Mouse (Mus musculus): Measurements from ENCODE around the gene Apaf1. TPM values are rescaled to one million over a fixed set of nuclear protein-coding genes. Genes with fewer than 3 reads are reported as not detected.

The Apaf1 gene
- total and polyA plus RNA-seq, 3 experiments: 16.0 to 27.3 (median 22.1) TPM

DNA sequence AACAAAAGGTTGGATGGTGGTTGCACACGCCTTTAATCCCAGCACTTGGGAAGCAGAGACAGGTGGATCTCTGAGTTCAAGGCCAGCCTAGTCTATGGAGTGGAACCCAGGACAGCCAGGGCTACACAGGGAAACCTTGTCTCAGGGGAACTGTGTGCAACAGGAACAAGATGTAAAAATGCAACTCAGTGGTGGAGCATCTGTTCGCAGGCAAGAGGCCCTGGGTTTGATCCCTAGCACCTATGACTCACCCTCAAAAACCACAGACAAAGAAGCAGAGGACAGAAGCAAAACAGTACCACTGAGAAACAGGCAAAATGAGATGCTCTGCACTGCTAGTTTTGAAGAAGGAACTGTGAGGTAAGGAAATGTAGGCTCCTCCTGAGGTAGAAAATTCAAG, 5.9 kb downstream of the Apaf1 start (continued):
- TF ChIP-seq RAD21 (IDR thresholded peaks at IDR 0.05; ENCODE audit: low read depth, low read length) (no peak), MEF2A (IDR thresholded peaks at IDR 0.05; ENCODE audit: borderline replicate concordance, low read depth, low read length) (peak; percentile 73), GABPA (IDR thresholded peaks at IDR 0.05; ENCODE audit: insufficient replicate concordance, low read depth, low read length) (no peak), TBP (conservative IDR thresholded peaks at IDR 0.05; ENCODE audit: low read depth, low read length) (no peak), RCOR1 (conservative IDR thresholded peaks at IDR 0.05; ENCODE audit: low read depth, low read length) (peak; percentile 91), UBTF (IDR thresholded peaks at IDR 0.05; ENCODE audit: low read depth, low read length) (no peak), USF1 (IDR thresholded peaks at IDR 0.05; ENCODE audit: low read depth, low read length) (no peak)

DNA sequence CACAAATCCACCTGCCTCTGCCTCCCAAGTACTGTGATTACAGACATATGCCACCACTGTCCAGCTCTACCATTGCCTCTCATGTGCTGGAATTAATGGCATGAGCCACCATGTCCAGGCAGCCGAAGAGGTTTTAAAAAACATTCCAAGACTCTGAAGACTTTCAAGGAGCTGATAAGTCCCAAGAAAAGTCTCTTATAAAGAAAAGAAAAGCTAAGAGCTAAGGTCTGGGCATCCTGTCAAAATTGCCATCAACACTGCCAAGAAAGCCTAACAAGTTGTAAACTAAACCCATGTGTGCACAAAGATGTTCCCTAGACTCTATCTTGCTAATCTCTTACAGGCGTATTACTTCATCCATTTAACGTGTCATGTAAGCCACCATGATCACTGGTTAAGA, 9.2 kb downstream of the Apaf1 start:
- no peak overlapping the region for H3K9ac ChIP-seq (ENCODE audit: insufficient read depth, low read depth)
- no peak overlapping the region for H3K4me2 ChIP-seq (ENCODE audit: insufficient read depth, low read depth, poor library complexity, severe bottlenecking)
- H3K27me3 ChIP-seq (replicated peaks): no peaks in the 10 kb centered on the region
- H3K27ac ChIP-seq (ENCODE audit: insufficient read depth, low read depth): no peak overlapping the region
- no peak overlapping the region for H3K4me3 ChIP-seq (replicated peaks in 1 of 3; ENCODE audit: low read depth in 2 of 3, low read length in 2 of 3, poor library complexity in 1 of 3)
- in situ Hi-C loops (cut with MboI; ENCODE audit: low pct_ligation_motif_present, low pct_unique_long_range_greater_than_20kb, low sequenced_read_pairs): no loop called here
- H3K4me1 ChIP-seq (ENCODE audit: control insufficient read depth in 1 of 2, insufficient read depth in 2 of 2): peaks cover 6 to 22% of the 10 kb centered on the region in 2 experiments
- no peaks in the 10 kb centered on the region; the same call in 1 of the 2 replicates for H3K79me2 ChIP-seq (replicated peaks; ENCODE audit: control insufficient read depth, extremely low read depth, insufficient read depth, poor library complexity, severe bottlenecking)
- H3K36me3 ChIP-seq (replicated peaks in 1 of 2; ENCODE audit: control insufficient read depth in 1 of 2, insufficient read depth in 1 of 2, low read length in 1 of 2): peaks cover 23 to 66% of the 10 kb centered on the region in 2 experiments
- no peak for DNase-seq (ENCODE audit: extremely low read depth)
- H3K9me3 ChIP-seq (replicated peaks; ENCODE audit: low read length): peaks cover 7% of the 10 kb centered on the region
- dilution Hi-C loops (cut with MboI; ENCODE audit: extremely low pct_ligation_motif_present, extremely low pct_unique_long_range_greater_than_20kb, low sequenced_read_pairs): no loop called here
- no peak for TF ChIP-seq IRF4 (IDR thresholded peaks at IDR 0.05; ENCODE audit: low read depth, low read length)
- no peak for TF ChIP-seq KAT2A (IDR thresholded peaks at IDR 0.05; ENCODE audit: insufficient replicate concordance, low read length)
- TF ChIP-seq PAX5 (IDR thresholded peaks at IDR 0.05; ENCODE audit: low read length): no peak
- TF ChIP-seq E2F4 (IDR thresholded peaks at IDR 0.05; ENCODE audit: insufficient replicate concordance, low read depth, low read length): no peak
- no peak for TF ChIP-seq USF1 (IDR thresholded peaks at IDR 0.05; ENCODE audit: low read depth, low read length)
- TF ChIP-seq USF2 (conservative IDR thresholded peaks at IDR 0.05; ENCODE audit: low read depth, low read length): no peak

DNA sequence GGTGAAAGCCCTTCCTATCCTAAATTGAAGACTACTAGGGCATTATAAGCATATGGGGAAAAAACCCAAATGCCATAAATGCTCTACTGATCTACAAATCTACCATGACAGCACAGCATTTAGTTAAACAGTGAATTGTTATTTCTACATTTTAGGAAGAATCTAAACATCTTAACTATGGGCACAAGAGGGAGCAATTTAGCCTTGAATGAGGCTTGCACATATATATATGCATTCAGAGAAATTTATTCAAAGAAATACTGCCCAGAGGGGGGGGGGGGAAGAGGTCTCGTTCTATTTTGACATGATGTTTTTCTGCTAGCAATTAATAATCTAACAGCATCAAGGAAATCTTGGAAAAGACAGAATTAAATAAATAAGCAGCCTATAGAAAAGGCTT, 10.8 kb downstream of the Apaf1 start:
- dilution Hi-C loops (cut with MboI; ENCODE audit: extremely low pct_ligation_motif_present, extremely low pct_unique_long_range_greater_than_20kb, low sequenced_read_pairs): no loop called here
- no peak for TF ChIP-seq POLR2AphosphoS2 (IDR thresholded peaks at IDR 0.05; ENCODE audit: low read depth, low read length)
- no peak for TF ChIP-seq JUN (IDR thresholded peaks at IDR 0.05; ENCODE audit: insufficient read depth, low read depth, low read length)
- TF ChIP-seq SMC3 (IDR thresholded peaks at IDR 0.05; ENCODE audit: low read depth, low read length): peak; percentile 60
- no peak for TF ChIP-seq USF2 (conservative IDR thresholded peaks at IDR 0.05; ENCODE audit: low read depth, low read length)
- TF ChIP-seq RAD21 (IDR thresholded peaks at IDR 0.05; ENCODE audit: low read depth, low read length): peak; percentile 72
- no peak for TF ChIP-seq ZC3H11A (IDR thresholded peaks at IDR 0.05; ENCODE audit: low read depth, low read length)
- TF ChIP-seq BHLHE40 (IDR thresholded peaks at IDR 0.05; ENCODE audit: low read depth, low read length): no peak
- no peak for TF ChIP-seq TBP (conservative IDR thresholded peaks at IDR 0.05; ENCODE audit: low read depth, low read length)
- no peak for TF ChIP-seq POLR2A (IDR thresholded peaks at IDR 0.05; ENCODE audit: low read depth, low read length)
- no peak for TF ChIP-seq TCF12 (IDR thresholded peaks at IDR 0.05; ENCODE audit: low read depth, low read length)
- no peak for TF ChIP-seq ELF1 (IDR thresholded peaks at IDR 0.05; ENCODE audit: low read depth, low read length)
- peak in 1 of 2 experiments; percentile 67; a peak in 2 of 4 replicates for TF ChIP-seq CTCF (conservative IDR thresholded peaks at IDR 0.05 in 1 of 2, IDR thresholded peaks at IDR 0.05 in 1 of 2; ENCODE audit: low read depth in 2 of 2, low read length in 2 of 2)
- no peak for TF ChIP-seq MAFK (IDR thresholded peaks at IDR 0.05; ENCODE audit: insufficient replicate concordance, low read length)
- TF ChIP-seq NRF1 (IDR thresholded peaks at IDR 0.05; ENCODE audit: low read depth, low read length): no peak
- TF ChIP-seq MAX (IDR thresholded peaks at IDR 0.05; ENCODE audit: low read length): no peak
- TF ChIP-seq HCFC1 (IDR thresholded peaks at IDR 0.05; ENCODE audit: low read depth, low read length): no peak
- TF ChIP-seq MEF2A (IDR thresholded peaks at IDR 0.05; ENCODE audit: borderline replicate concordance, low read depth, low read length): no peak
- TF ChIP-seq JUND (conservative IDR thresholded peaks at IDR 0.05; ENCODE audit: low read depth, low read length): no peak
- TF ChIP-seq RCOR1 (conservative IDR thresholded peaks at IDR 0.05; ENCODE audit: low read depth, low read length): no peak
- no peak for TF ChIP-seq CHD1 (IDR thresholded peaks at IDR 0.05; ENCODE audit: low read depth, low read length)
- TF ChIP-seq ZNF384 (IDR thresholded peaks at IDR 0.05; ENCODE audit: low read depth, low read length): no peak
- TF ChIP-seq NELFE (IDR thresholded peaks at IDR 0.05; ENCODE audit: low read depth, low read length): no peak
- no peak for TF ChIP-seq MXI1 (IDR thresholded peaks at IDR 0.05; ENCODE audit: low read depth, low read length)
- TF ChIP-seq KAT2A (IDR thresholded peaks at IDR 0.05; ENCODE audit: insufficient replicate concordance, low read length): no peak
- in situ Hi-C loops (cut with MboI; ENCODE audit: low pct_ligation_motif_present, low pct_unique_long_range_greater_than_20kb, low sequenced_read_pairs): no loop called here
- Histone ChIP-seq H3K4me3 (replicated peaks in 1 of 3; ENCODE audit: low read depth in 2 of 3, low read length in 2 of 3, poor library complexity in 1 of 3) (no peak overlapping the region), H3K4me1 (ENCODE audit: control insufficient read depth in 1 of 2, insufficient read depth in 2 of 2) (peaks cover 4 to 8% of the 10 kb centered on the region in 2 experiments; a peak in 3 of 4 replicates), H3K27ac (ENCODE audit: insufficient read depth, low read depth) (no peak overlapping the region), H3K27me3 (replicated peaks) (no peaks in the 10 kb centered on the region), H3K79me2 (replicated peaks; ENCODE audit: control insufficient read depth, extremely low read depth, insufficient read depth, poor library complexity, severe bottlenecking) (no peaks in the 10 kb centered on the region; the same call in 1 of the 2 replicates), H3K36me3 (replicated peaks in 1 of 2; ENCODE audit: control insufficient read depth in 1 of 2, insufficient read depth in 1 of 2, low read length in 1 of 2) (peaks cover 31 to 71% of the 10 kb centered on the region in 2 experiments), H3K9me3 (replicated peaks; ENCODE audit: low read length) (peaks cover 7% of the 10 kb centered on the region), H3K4me2 (ENCODE audit: insufficient read depth, low read depth, poor library complexity, severe bottlenecking) (no peak overlapping the region), H3K9ac (ENCODE audit: insufficient read depth, low read depth) (no peak overlapping the region)
- DNase-seq (ENCODE audit: extremely low read depth): no peak
